Mouse (Mus musculus) gastrocnemius, postnatal 14 days (tissue): Measurements from ENCODE around the gene Vmn1r10. TPM values are rescaled to one million over a fixed set of nuclear protein-coding genes. Genes with fewer than 3 reads are reported as not detected.

ENCODE experiments used
- DNase-seq: peaks from one replicate; pipeline ENCODE4 v3.0.0; 2021; ENCODE audit warnings: mixed read lengths
- intact Hi-C: fragments of 180-260 bp; cut with DNase I; formaldehyde crosslinking; loops from one replicate; pipeline ENCODE4 v1.15.1; 2025; ENCODE audit warnings: low total_unique reads
- long read RNA-seq, 2 experiments: library from polyadenylated mRNA; stranded (forward); transcript quantifications; one replicate each; pipeline ENCODE4 v2.0.0; 2021
- total RNA-seq, 2 experiments: library from RNA; stranded (reverse); gene quantifications; 2 replicates each; pipeline ENCODE4 v1.2.3; 2021

Gene Vmn1r10
- total RNA-seq, result not detected
- long read RNA-seq, experiment 1, result 0 reads
- long read RNA-seq, experiment 2, result 0 reads

- intact Hi-C loops, result no loop called here
- no peak for DNase-seq
Measured at GRCm38 (mm10) chr6:57109154-57109553, at the start of gene Vmn1r10. Gene Vmn1r10 (plus strand): TSS chr6:57109454.

GRCm38 (mm10) chr6:57063730-57064129 lies 45.5 kb upstream of the Vmn1r10 start:
- intact Hi-C loops, result no loop called here
- no peak for DNase-seq

DNA sequence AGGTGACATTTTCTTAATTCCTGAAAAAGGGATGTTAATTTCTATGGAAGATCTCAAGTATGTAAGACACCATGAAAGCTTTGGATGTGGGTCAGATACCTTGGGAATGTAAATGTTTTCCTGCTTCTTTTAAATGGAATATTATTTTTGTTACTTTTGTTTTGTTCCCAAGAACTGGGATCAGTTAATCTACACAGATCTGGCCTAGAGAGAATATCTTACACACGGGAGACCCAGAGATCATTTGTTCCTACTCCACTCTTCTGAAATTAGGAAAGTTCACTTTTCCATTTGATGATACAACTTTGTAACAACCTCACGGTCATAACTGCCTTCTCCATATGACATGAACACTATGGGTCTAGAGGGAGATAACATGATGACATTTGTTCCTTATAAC lies 42.8 kb upstream of the Vmn1r10 start, which contains the start of gene Vmn1r9:
Gene Vmn1r9, plus strand, starts transcription at position 301 of the 400 bp plus-strand sequence.
- intact Hi-C loops, result no loop called here
- no peak for DNase-seq

DNA sequence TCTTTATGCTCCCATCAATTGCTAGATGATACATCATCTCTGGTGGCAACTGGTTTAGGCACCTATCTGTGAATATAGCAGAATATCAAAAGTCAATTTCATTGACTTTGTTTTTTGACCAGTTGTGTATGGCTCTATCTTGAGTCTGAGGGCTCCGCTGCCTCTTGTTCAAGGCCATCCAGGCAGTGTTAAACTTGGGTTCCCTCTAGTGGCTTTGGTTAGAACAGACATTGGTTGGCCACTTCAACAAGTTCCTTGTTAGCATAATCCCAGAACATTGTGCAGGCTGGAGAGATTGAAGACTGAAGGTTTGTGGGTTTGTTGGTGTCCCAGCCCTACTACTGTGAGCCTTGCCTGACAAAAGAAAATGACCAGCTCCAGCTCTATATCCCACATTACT lies 2.9 kb upstream of the Vmn1r10 start:
- DNase-seq, result no peak

GRCm38 (mm10) chr6:57133155-57133554 lies 23.9 kb downstream of the Vmn1r10 start, which contains the start of gene Vmn1r11:
Gene Vmn1r11 (plus strand): TSS chr6:57133455.
- DNase-seq, result no peak
- intact Hi-C loops, result no loop called here

More for the DNA sequence above, 2.9 kb upstream of the Vmn1r10 start:
- intact Hi-C loops, result no loop called here

- intact Hi-C loops, result no loop called here
- DNase-seq, result no peak
Measured at GRCm38 (mm10) chr6:57156619-57157018, 47.4 kb downstream of the Vmn1r10 start, which contains the start of gene Vmn1r12. Gene Vmn1r12 (plus strand): TSS chr6:57156919.

Other genes starting within 250 kb of the Vmn1r10 start
- gene Nt5c3, start 185.5 kb upstream of the Vmn1r10 start, total RNA-seq, result 10 to 100 TPM; 53.9 to 58.8 TPM
- under 1 TPM; 0.10 to 0.18 TPM for gene Vmn1r4, start 185.4 kb upstream of the Vmn1r10 start, total RNA-seq
- gene Vmn1r5, start 139.2 kb upstream of the Vmn1r10 start, total RNA-seq, result not detected
- gene Vmn1r6, start 112.2 kb upstream of the Vmn1r10 start, total RNA-seq, result not detected
- not detected for gene Vmn1r7, start 84.1 kb upstream of the Vmn1r10 start, total RNA-seq
- not detected for gene Vmn1r8, start 77.2 kb upstream of the Vmn1r10 start, total RNA-seq
- gene Vmn1r9, start 42.7 kb upstream of the Vmn1r10 start, total RNA-seq, result not detected
- gene Vmn1r11, start 24.0 kb downstream of the Vmn1r10 start, total RNA-seq, result not detected
- not detected for gene Vmn1r12, start 47.5 kb downstream of the Vmn1r10 start, total RNA-seq
- gene Vmn1r13, start 93.8 kb downstream of the Vmn1r10 start, total RNA-seq, result not detected
- gene Vmn1r14, start 122.2 kb downstream of the Vmn1r10 start, total RNA-seq, result not detected
- not detected for gene Vmn1r15, start 148.5 kb downstream of the Vmn1r10 start, total RNA-seq
- gene Vmn1r16, start 220.0 kb downstream of the Vmn1r10 start, total RNA-seq, result not detected